Mouse (Mus musculus) kidney, postnatal 25 days (tissue): ENCODE data around the gene Ddah1.
"Not testable (repeated sequence)": the region's sequence is repeated elsewhere in the genome, so short reads cannot be mapped to it uniquely, and the experiment has no call there.

Source experiments
- DNase-seq, 2 experiments: peaks; one replicate each; pipeline ENCODE4 v3.0.0; 2021; ENCODE audit warnings: mixed read lengths in 2 of 2

Ddah1 gene

GRCm38 (mm10) chr3:145873271-145873670, 114.8 kb downstream of the Ddah1 start:
- DNase-seq, result no peak

- DNase-seq, result no peak
These were observed 115.7 kb downstream of the Ddah1 start for GRCm38 (mm10) chr3:145874126-145874525.

- DNase-seq, result no peak
These were observed 117.6 kb downstream of the Ddah1 start for GRCm38 (mm10) chr3:145876120-145876519.

GRCm38 (mm10) chr3:145878867-145879266, 120.4 kb downstream of the Ddah1 start:
- DNase-seq, result not testable (repeated sequence)

GRCm38 (mm10) chr3:145880335-145880734, 121.9 kb downstream of the Ddah1 start:
- no peak for DNase-seq

- DNase-seq, result no peak
These were observed 123.8 kb downstream of the Ddah1 start for GRCm38 (mm10) chr3:145882076-145882874.

GRCm38 (mm10) chr3:145883233-145883632, 124.8 kb downstream of the Ddah1 start:
- DNase-seq, result no peak

GRCm38 (mm10) chr3:145885376-145885775, 126.9 kb downstream of the Ddah1 start:
- peak in 1 of 2 experiments; percentile 32 for DNase-seq

- DNase-seq, result peak; percentile 66 to 78
These were observed 127.5 kb downstream of the Ddah1 start for GRCm38 (mm10) chr3:145885851-145886464.

- no peak for DNase-seq
These were observed 129.0 kb downstream of the Ddah1 start for GRCm38 (mm10) chr3:145887430-145887971.

GRCm38 (mm10) chr3:145890346-145891132, 132.1 kb downstream of the Ddah1 start:
- no peak for DNase-seq

GRCm38 (mm10) chr3:145892451-145892850, 134.0 kb downstream of the Ddah1 start:
- no peak for DNase-seq

GRCm38 (mm10) chr3:145894131-145894530, 135.7 kb downstream of the Ddah1 start:
- no peak for DNase-seq

GRCm38 (mm10) chr3:145897749-145898148, 139.3 kb downstream of the Ddah1 start:
- no peak for DNase-seq

GRCm38 (mm10) chr3:145899832-145900231, 141.4 kb downstream of the Ddah1 start:
- DNase-seq, result no peak

GRCm38 (mm10) chr3:145903530-145903929, 145.1 kb downstream of the Ddah1 start:
- DNase-seq, result no peak

- DNase-seq, result peak; percentile 60 to 80
These were observed 146.6 kb downstream of the Ddah1 start for GRCm38 (mm10) chr3:145904850-145905776.

GRCm38 (mm10) chr3:145906582-145906981, 148.1 kb downstream of the Ddah1 start:
- DNase-seq, result no peak

GRCm38 (mm10) chr3:145912512-145912911, 154.0 kb downstream of the Ddah1 start:
- DNase-seq, result no peak

GRCm38 (mm10) chr3:145913263-145913662, 154.8 kb downstream of the Ddah1 start:
- DNase-seq, result no peak

- DNase-seq, result not testable (repeated sequence)
These were observed 155.5 kb downstream of the Ddah1 start for GRCm38 (mm10) chr3:145913942-145914341.

- DNase-seq, result no peak
These were observed 157.9 kb downstream of the Ddah1 start for GRCm38 (mm10) chr3:145916374-145916773.
